Mouse (Mus musculus): ENCODE measurements around the gene Adamts6. TPM values are rescaled to one million over a fixed set of nuclear protein-coding genes. Genes with fewer than 3 reads are reported as not detected.

The Adamts6 gene
- total RNA-seq, 2 experiments from 2014 or later = 3.7 to 3.9 TPM

Other genes with a start within 250 kb of the Adamts6 start
- 10 to 100 TPM; 17.4 to 21.1 TPM for gene Nln, start 178.2 kb upstream of the Adamts6 start, total RNA-seq (2021)
- gene Sgtb, start 178.1 kb upstream of the Adamts6 start, total RNA-seq (2021) = 10 to 100 TPM; 79.8 to 80.1 TPM
- 10 to 100 TPM; 51.6 to 52.1 TPM for gene Trappc13, start 109.4 kb upstream of the Adamts6 start, total RNA-seq (2021)
- 10 to 100 TPM; 57.8 to 58.9 TPM for gene Trim23, start 109.0 kb upstream of the Adamts6 start, total RNA-seq (2021)
- gene Cenpk, start 59.2 kb upstream of the Adamts6 start, total RNA-seq (2021) = under 1 TPM; 0.25 to 0.79 TPM
- 10 to 100 TPM; 12.2 to 15.7 TPM for gene Ppwd1, start 59.0 kb upstream of the Adamts6 start, total RNA-seq (2021)